Mouse (Mus musculus): ENCODE results near the gene Mrpl9. TPM values are rescaled to one million over a fixed set of nuclear protein-coding genes. Genes with fewer than 3 reads are reported as not detected.

Gene Mrpl9
- polyA plus RNA-seq, 1 experiment from 2014 or later = 68.6 TPM

DNA sequence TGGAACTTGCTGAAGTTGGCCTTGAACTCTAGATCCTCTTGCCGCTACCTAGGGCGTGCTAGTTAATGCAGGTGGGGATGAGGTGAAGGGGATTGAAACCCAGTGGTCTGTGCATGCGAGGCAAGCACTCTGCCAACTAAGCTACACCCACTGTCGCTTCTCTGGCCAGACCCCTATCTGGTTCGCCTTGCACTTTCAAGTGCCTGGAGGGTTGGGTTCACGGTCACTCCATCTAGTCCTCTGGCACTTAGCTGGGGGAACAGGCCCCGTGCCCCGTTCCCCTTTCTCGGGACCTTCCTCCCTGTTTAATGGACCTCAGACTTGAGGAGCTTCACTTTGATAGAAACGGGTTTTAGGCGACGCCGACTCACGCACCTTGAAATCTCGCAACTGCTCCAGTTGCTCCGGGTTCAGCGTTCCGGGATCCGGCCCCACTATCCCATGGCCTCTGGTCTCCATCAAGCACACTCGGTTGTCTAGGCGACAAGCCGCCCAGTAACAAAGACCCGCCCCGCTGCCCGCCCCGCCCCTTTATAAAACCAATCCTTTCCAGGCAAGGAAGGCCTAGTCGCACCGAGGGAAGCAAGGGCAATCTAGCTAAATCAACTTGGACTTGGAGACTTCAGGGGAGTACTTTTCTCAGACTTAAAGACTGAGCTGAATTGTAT is 29.5 kb downstream of the Mrpl9 start:
- Histone ChIP-seq H3K27me3 (replicated peaks) (no peaks in the 10 kb centered on the region), H3K27ac (peak overlapping the region; percentile 59), H3K4me3 (replicated peaks) (peak overlapping the region; percentile 15; the same call in 1 of the 2 replicates), H3K36me3 (no peaks in the 10 kb centered on the region), H3K4me1 (0 out of 2 replicates have a peak, but pooled peaks cover 4% of the 10 kb centered on the region), H3K9ac (no peak overlapping the region), H3K9me3 (no peaks in the 10 kb centered on the region), H3K4me2 (peak overlapping the region; percentile 49)
- WGBS = 10% methylated on average over 28 of the region's 28 CpGs
- ATAC-seq (ENCODE audit: insufficient read depth, low FRiP score, low read depth) = peak; percentile 59; the same call in 1 of the 2 replicates

GRCm38 (mm10) chr3:94473115-94473505 is 30.0 kb downstream of the Mrpl9 start:
- peak overlapping the region; percentile 49; the same call in 1 of the 2 replicates for H3K4me2 ChIP-seq
- H3K27me3 ChIP-seq (replicated peaks) = no peaks in the 10 kb centered on the region
- H3K9ac ChIP-seq = no peak overlapping the region
- no peaks in the 10 kb centered on the region for H3K36me3 ChIP-seq
- H3K4me1 ChIP-seq = 0 out of 2 replicates have a peak, but pooled peaks cover 4% of the 10 kb centered on the region
- H3K9me3 ChIP-seq = no peaks in the 10 kb centered on the region
- no peak for ATAC-seq (ENCODE audit: insufficient read depth, low FRiP score, low read depth)
- H3K27ac ChIP-seq = peak overlapping the region; percentile 59
- 51% methylated on average over 10 of the region's 10 CpGs for WGBS
- no peak overlapping the region for H3K4me3 ChIP-seq (replicated peaks)

DNA sequence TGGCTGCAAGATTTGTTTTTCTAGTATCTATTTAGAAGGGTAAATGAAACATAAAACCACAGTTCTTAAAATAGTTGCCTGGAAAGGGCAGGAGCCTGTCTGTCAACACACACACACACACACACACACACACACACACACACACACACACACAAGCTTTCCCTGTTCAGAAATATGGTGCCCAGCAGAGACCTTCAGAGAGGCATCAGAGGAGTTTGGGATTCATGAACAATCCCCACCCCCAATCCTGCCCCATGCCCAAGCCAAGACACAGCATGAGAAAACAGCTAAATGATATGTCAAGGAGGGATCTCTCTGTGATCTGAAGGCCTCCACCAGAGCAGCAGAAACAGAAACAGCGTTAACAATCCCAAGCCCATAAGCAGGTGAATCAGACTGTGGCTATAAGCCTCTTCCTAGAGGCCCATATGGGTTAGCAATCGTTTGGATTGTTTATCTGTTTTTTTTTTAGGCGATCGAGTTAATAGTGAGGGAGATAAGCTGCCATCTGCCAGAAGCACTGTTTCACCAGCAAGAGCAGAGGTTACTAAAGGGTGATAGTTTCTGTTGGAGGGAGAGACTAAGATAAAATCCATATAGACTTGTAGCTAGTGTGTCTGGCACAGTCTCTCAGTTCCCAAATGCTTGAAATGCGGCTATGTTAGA is 30.6 kb downstream of the Mrpl9 start:
- Histone ChIP-seq H3K36me3 (no peaks in the 10 kb centered on the region), H3K27me3 (replicated peaks) (peaks cover 4% of the 10 kb centered on the region), H3K4me2 (no peak overlapping the region), H3K9me3 (no peaks in the 10 kb centered on the region), H3K27ac (no peak overlapping the region), H3K4me3 (replicated peaks) (no peak overlapping the region), H3K4me1 (0 out of 2 replicates have a peak, but pooled peaks cover 4% of the 10 kb centered on the region), H3K9ac (no peak overlapping the region)
- ATAC-seq (ENCODE audit: insufficient read depth, low FRiP score, low read depth) = no peak
- 44% methylated on average over 5 of the region's 5 CpGs for WGBS

GRCm38 (mm10) chr3:94476301-94477035 is 33.4 kb downstream of the Mrpl9 start:
- Histone ChIP-seq H3K4me1 (0 out of 2 replicates have a peak, but pooled peaks cover 8% of the 10 kb centered on the region), H3K27ac (peak overlapping the region; percentile 9; the same call in 1 of the 2 replicates), H3K9ac (no peak overlapping the region), H3K9me3 (no peaks in the 10 kb centered on the region), H3K4me2 (no peak overlapping the region), H3K27me3 (replicated peaks) (peaks cover 12% of the 10 kb centered on the region), H3K36me3 (no peaks in the 10 kb centered on the region), H3K4me3 (replicated peaks) (no peak overlapping the region)
- 0 out of 2 replicates have a peak, but pooled peaks have one; percentile 41 for ATAC-seq (ENCODE audit: insufficient read depth, low FRiP score, low read depth)
- WGBS = 37% methylated on average over 8 of the region's 8 CpGs

- H3K9ac ChIP-seq = no peak overlapping the region
- no peak overlapping the region for H3K27ac ChIP-seq
- no peaks in the 10 kb centered on the region for H3K36me3 ChIP-seq
- WGBS = 52% methylated on average over 4 of the region's 4 CpGs
- H3K4me3 ChIP-seq (replicated peaks) = no peak overlapping the region
- peaks cover 12% of the 10 kb centered on the region for H3K27me3 ChIP-seq (replicated peaks)
- ATAC-seq (ENCODE audit: insufficient read depth, low FRiP score, low read depth) = no peak
- no peak overlapping the region for H3K4me2 ChIP-seq
- no peaks in the 10 kb centered on the region for H3K9me3 ChIP-seq
- H3K4me1 ChIP-seq = 0 out of 2 replicates have a peak, but pooled peaks cover 7% of the 10 kb centered on the region
These were observed 34.3 kb downstream of the Mrpl9 start for GRCm38 (mm10) chr3:94477444-94477843.

DNA sequence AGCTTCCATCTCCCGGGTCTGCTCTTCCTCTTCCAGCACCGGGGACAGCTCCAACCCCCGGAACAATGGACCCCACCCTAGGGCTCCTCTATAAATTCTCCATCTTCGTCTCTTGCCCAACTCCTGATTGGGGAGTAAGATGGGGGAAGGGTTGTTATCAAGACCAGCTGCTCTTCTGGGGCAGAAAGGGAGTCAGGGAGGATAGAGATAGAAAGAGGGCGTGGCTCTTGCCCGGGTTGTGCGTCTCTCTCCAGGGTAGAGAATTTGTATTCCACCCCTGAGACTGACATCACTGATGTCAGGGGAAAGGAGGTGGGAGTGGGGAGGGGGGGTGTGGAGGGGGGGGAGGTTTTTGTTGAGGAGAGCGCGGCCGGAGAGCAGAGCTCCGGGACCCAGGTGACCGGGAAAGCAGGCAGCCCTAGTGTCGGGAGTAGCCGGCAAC is 34.9 kb downstream of the Mrpl9 start, which contains the start of gene Celf3:
Gene Celf3, plus strand, starts transcription at position 315 of the 442 bp plus-strand sequence.
- Histone ChIP-seq H3K36me3 (no peaks in the 10 kb centered on the region), H3K9ac (no peak within 1 kb of the TSS), H3K4me3 (replicated peaks) (peak within 1 kb of the TSS; percentile 19; the same call in 1 of the 2 replicates), H3K9me3 (no peaks in the 10 kb centered on the region), H3K27me3 (replicated peaks) (peaks cover 12% of the 10 kb centered on the region), H3K4me2 (no peak within 1 kb of the TSS), H3K4me1 (0 out of 2 replicates have a peak, but pooled peaks cover 4% of the 10 kb centered on the region), H3K27ac (no peak within 1 kb of the TSS)
- ATAC-seq (ENCODE audit: insufficient read depth, low FRiP score, low read depth) = peak; percentile 36; the same call in 1 of the 2 replicates
- WGBS = 1% methylated on average over 14 of the region's 14 CpGs

GRCm38 (mm10) chr3:94478591-94479169 is 35.6 kb downstream of the Mrpl9 start:
- WGBS = 18% methylated on average over 9 of the region's 9 CpGs
- no peaks in the 10 kb centered on the region for H3K9me3 ChIP-seq
- H3K27me3 ChIP-seq (replicated peaks) = peaks cover 12% of the 10 kb centered on the region
- 0 out of 2 replicates have a peak, but pooled peaks cover 4% of the 10 kb centered on the region for H3K4me1 ChIP-seq
- H3K36me3 ChIP-seq = no peaks in the 10 kb centered on the region
- H3K4me3 ChIP-seq (replicated peaks) = peak overlapping the region; percentile 19; the same call in 1 of the 2 replicates
- ATAC-seq (ENCODE audit: insufficient read depth, low FRiP score, low read depth) = no peak
- no peak overlapping the region for H3K9ac ChIP-seq
- no peak overlapping the region for H3K4me2 ChIP-seq
- H3K27ac ChIP-seq = no peak overlapping the region

DNA sequence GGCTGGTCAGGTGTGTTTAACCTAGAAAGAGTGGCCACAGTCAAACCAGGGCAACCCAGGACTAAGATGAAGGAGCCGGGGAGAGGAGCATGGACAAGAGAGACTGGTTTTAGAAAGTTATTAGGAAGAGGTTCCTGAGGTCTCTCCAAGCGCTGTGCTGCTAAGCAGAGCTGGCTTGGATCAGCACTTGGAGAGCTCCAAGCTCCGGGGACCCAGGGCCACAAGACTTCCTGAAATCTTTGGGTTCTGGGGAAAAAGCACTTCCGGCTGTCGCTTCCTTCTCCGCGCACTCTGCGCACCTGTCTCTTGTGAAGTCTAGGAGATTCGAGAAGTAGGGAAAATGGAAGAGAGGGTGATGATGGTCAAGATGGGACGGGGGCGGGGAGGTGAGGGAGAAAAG is 36.4 kb downstream of the Mrpl9 start:
- Histone ChIP-seq H3K36me3 (no peaks in the 10 kb centered on the region), H3K4me3 (replicated peaks) (peak overlapping the region; percentile 13; the same call in 1 of the 2 replicates), H3K4me1 (0 out of 2 replicates have a peak, but pooled peaks cover 4% of the 10 kb centered on the region), H3K27ac (no peak overlapping the region), H3K9ac (no peak overlapping the region), H3K9me3 (no peaks in the 10 kb centered on the region), H3K4me2 (peak overlapping the region; percentile 47), H3K27me3 (replicated peaks) (peaks cover 12% of the 10 kb centered on the region)
- WGBS = 5% methylated on average over 11 of the region's 11 CpGs
- no peak for ATAC-seq (ENCODE audit: insufficient read depth, low FRiP score, low read depth)

- H3K9me3 ChIP-seq = no peaks in the 10 kb centered on the region
- peak within 1 kb of the TSS; percentile 47 for H3K4me2 ChIP-seq
- H3K36me3 ChIP-seq = no peaks in the 10 kb centered on the region
- H3K4me3 ChIP-seq (replicated peaks) = peak within 1 kb of the TSS; percentile 13; the same call in 1 of the 2 replicates
- 11% methylated on average over 16 of the region's 16 CpGs for WGBS
- H3K27me3 ChIP-seq (replicated peaks) = peaks cover 12% of the 10 kb centered on the region
- H3K27ac ChIP-seq = no peak within 1 kb of the TSS
- peak; percentile 3; the same call in 1 of the 2 replicates for ATAC-seq (ENCODE audit: insufficient read depth, low FRiP score, low read depth)
- H3K9ac ChIP-seq = no peak within 1 kb of the TSS
- 0 out of 2 replicates have a peak, but pooled peaks cover 4% of the 10 kb centered on the region for H3K4me1 ChIP-seq
These were observed 37.3 kb downstream of the Mrpl9 start, which contains the start of gene Riiad1 for GRCm38 (mm10) chr3:94480291-94480884. Gene Riiad1, minus strand, starts transcription at chr3:94480341.

DNA sequence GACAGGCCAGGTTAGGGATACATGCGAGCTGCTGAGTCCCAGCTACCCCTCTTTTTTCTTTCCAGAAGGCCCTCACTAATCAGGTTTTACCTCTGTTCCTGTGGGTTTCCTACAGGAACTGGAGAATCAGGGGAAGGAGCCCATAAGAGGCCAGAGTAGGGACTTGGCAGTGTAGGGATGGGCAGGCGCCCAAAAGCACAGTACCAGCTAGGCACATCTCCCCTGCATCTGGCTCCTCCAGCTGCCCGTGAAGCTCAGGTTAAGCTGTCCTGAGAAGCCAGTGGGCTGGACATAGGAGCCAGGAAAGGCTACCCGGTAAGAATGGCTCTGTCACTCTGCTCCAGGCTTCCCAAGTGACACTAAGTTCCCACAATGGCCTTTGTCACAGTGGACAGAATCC is 38.3 kb downstream of the Mrpl9 start:
- Histone ChIP-seq H3K27me3 (replicated peaks) (peaks cover 12% of the 10 kb centered on the region), H3K4me1 (0 out of 2 replicates have a peak, but pooled peaks cover 4% of the 10 kb centered on the region), H3K4me3 (replicated peaks) (no peak overlapping the region), H3K4me2 (no peak overlapping the region), H3K27ac (no peak overlapping the region), H3K9me3 (no peaks in the 10 kb centered on the region), H3K9ac (no peak overlapping the region), H3K36me3 (no peaks in the 10 kb centered on the region)
- no peak for ATAC-seq (ENCODE audit: insufficient read depth, low FRiP score, low read depth)
- WGBS = 67% methylated on average over 4 of the region's 4 CpGs
